Mouse (Mus musculus) neural tube, embryonic 14.5 days (tissue): Measurements from ENCODE around the gene Wdr37. TPM values are rescaled to one million over a fixed set of nuclear protein-coding genes. Genes with fewer than 3 reads are reported as not detected.

Experiments used
- ATAC-seq: fragments of 200-750 bp; cut with Nextera tagmentation; 2 replicates; pipeline ENCODE4 v1.8.0; 2017; ENCODE audit warnings: low read depth, mild to moderate bottlenecking, moderate TSS enrichment, moderate library complexity
- H3K27ac ChIP-seq: fragments of 300-500 bp; sonication (generic); 2 replicates; pipeline ENCODE4 v1.5.1; 2014; ENCODE audit warnings: low read depth, mild to moderate bottlenecking, control low read depth, low read length, moderate library complexity, mixed read lengths
- H3K27me3 ChIP-seq: fragments of 300-500 bp; sonication (generic); 2 replicates; pipeline ENCODE4 v1.6.1; 2014; ENCODE audit warnings: low read length; ENCODE audit not compliant: control insufficient read depth, insufficient read depth
- H3K36me3 ChIP-seq: fragments of 300-500 bp; sonication (generic); 2 replicates; pipeline ENCODE4 v1.6.1; 2014; ENCODE audit warnings: low read length, mixed read lengths; ENCODE audit not compliant: control insufficient read depth, insufficient read depth
- H3K4me1 ChIP-seq: fragments of 300-500 bp; sonication (generic); 2 replicates; pipeline ENCODE4 v1.6.1; 2014; ENCODE audit warnings: low read length; ENCODE audit not compliant: control insufficient read depth, insufficient read depth
- H3K4me2 ChIP-seq: fragments of 300-500 bp; sonication (generic); 2 replicates; pipeline ENCODE4 v1.6.1; 2014; ENCODE audit warnings: mild to moderate bottlenecking, low read depth, low read length, control low read depth
- H3K4me3 ChIP-seq: fragments of 300-500 bp; sonication (generic); 2 replicates; pipeline ENCODE4 v1.5.1; 2014; ENCODE audit warnings: low read depth, low read length, control low read depth, mixed read lengths
- H3K9ac ChIP-seq: fragments of 300-500 bp; sonication (generic); replicated peaks from 2 replicates; pipeline ENCODE4 v1.6.1; 2014; ENCODE audit warnings: low read depth, mild to moderate bottlenecking, control low read depth, low read length, mixed read lengths
- H3K9me3 ChIP-seq: fragments of 300-500 bp; sonication (generic); 2 replicates; pipeline ENCODE4 v1.6.1; 2016; ENCODE audit warnings: low read length; ENCODE audit not compliant: control insufficient read depth
- WGBS: fragments of 180-500 bp; shearing (Covaris S2); extraction: QIAGEN DNeasy Blood & Tissue Kit; methylation state at CpG from one replicate; pipeline ENCODE4 v1.1.7; 2014; 5-methylcytosine and 5-hydroxymethylcytosine counted together
- polyA plus RNA-seq: library from polyadenylated mRNA; unstranded; fragments of >200 nt; fragmentation: Nextera tagmentation; extraction: Ambion mirVana; gene quantifications from 2 replicates; pipeline ENCODE4 v1.2.1, GENCODE M21; 2014

The Wdr37 gene
- polyA plus RNA-seq, 1 experiment from 2014 or later, result 70.8 TPM

GRCm38 (mm10) chr13:8793217-8793616 is 78.5 kb downstream of the Wdr37 start:
- Histone ChIP-seq H3K4me1 (no peaks in the 10 kb centered on the region), H3K4me2 (no peak overlapping the region), H3K27ac (no peak overlapping the region), H3K4me3 (no peak overlapping the region), H3K36me3 (no peaks in the 10 kb centered on the region), H3K9ac (no peak overlapping the region), H3K27me3 (no peaks in the 10 kb centered on the region), H3K9me3 (no peaks in the 10 kb centered on the region)
- 0 out of 2 replicates have a peak, but pooled peaks have one; percentile 17 for ATAC-seq
- 75% methylated on average over 8 of the region's 8 CpGs for WGBS

GRCm38 (mm10) chr13:8785185-8785584 is 86.5 kb downstream of the Wdr37 start:
- WGBS, result 22% methylated on average over 9 of the region's 9 CpGs
- no peak overlapping the region for H3K27ac ChIP-seq
- H3K4me2 ChIP-seq, result no peak overlapping the region
- no peaks in the 10 kb centered on the region for H3K9me3 ChIP-seq
- H3K27me3 ChIP-seq, result no peaks in the 10 kb centered on the region
- H3K36me3 ChIP-seq, result no peaks in the 10 kb centered on the region
- no peak overlapping the region for H3K9ac ChIP-seq
- no peak overlapping the region for H3K4me3 ChIP-seq
- ATAC-seq, result peak; percentile 86; the same call in 1 of the 2 replicates
- H3K4me1 ChIP-seq, result 0 out of 2 replicates have a peak, but pooled peaks cover 2% of the 10 kb centered on the region

GRCm38 (mm10) chr13:8784308-8785061 is 87.2 kb downstream of the Wdr37 start:
- WGBS, result 84% methylated on average over 14 of the region's 14 CpGs
- H3K9me3 ChIP-seq, result no peaks in the 10 kb centered on the region
- H3K4me2 ChIP-seq, result no peak overlapping the region
- H3K4me1 ChIP-seq, result 0 out of 2 replicates have a peak, but pooled peaks cover 2% of the 10 kb centered on the region
- no peaks in the 10 kb centered on the region for H3K27me3 ChIP-seq
- no peak overlapping the region for H3K9ac ChIP-seq
- no peaks in the 10 kb centered on the region for H3K36me3 ChIP-seq
- H3K4me3 ChIP-seq, result no peak overlapping the region
- H3K27ac ChIP-seq, result no peak overlapping the region
- ATAC-seq, result no peak

GRCm38 (mm10) chr13:8783686-8784307 is 87.9 kb downstream of the Wdr37 start:
- Histone ChIP-seq H3K36me3 (no peaks in the 10 kb centered on the region), H3K4me2 (no peak overlapping the region), H3K9ac (no peak overlapping the region), H3K4me3 (no peak overlapping the region), H3K9me3 (no peaks in the 10 kb centered on the region), H3K27me3 (no peaks in the 10 kb centered on the region), H3K27ac (no peak overlapping the region), H3K4me1 (0 out of 2 replicates have a peak, but pooled peaks cover 2% of the 10 kb centered on the region)
- 84% methylated on average over 10 of the region's 10 CpGs for WGBS
- no peak for ATAC-seq

- Histone ChIP-seq H3K4me3 (no peak overlapping the region), H3K27ac (no peak overlapping the region), H3K36me3 (no peaks in the 10 kb centered on the region), H3K9me3 (no peaks in the 10 kb centered on the region), H3K9ac (no peak overlapping the region), H3K4me1 (0 out of 2 replicates have a peak, but pooled peaks cover 2% of the 10 kb centered on the region), H3K27me3 (no peaks in the 10 kb centered on the region), H3K4me2 (no peak overlapping the region)
- WGBS, result 55% methylated on average over 4 of the region's 4 CpGs
- no peak for ATAC-seq
Observed at GRCm38 (mm10) chr13:8782636-8783035, 89.1 kb downstream of the Wdr37 start.

GRCm38 (mm10) chr13:8780441-8780840 is 91.3 kb downstream of the Wdr37 start:
- 0 out of 2 replicates have a peak, but pooled peaks cover 2% of the 10 kb centered on the region for H3K4me1 ChIP-seq
- H3K9ac ChIP-seq, result no peak overlapping the region
- H3K4me3 ChIP-seq, result no peak overlapping the region
- H3K27me3 ChIP-seq, result no peaks in the 10 kb centered on the region
- no peaks in the 10 kb centered on the region for H3K9me3 ChIP-seq
- 57% methylated on average over 4 of the region's 4 CpGs for WGBS
- no peak overlapping the region for H3K4me2 ChIP-seq
- no peaks in the 10 kb centered on the region for H3K36me3 ChIP-seq
- H3K27ac ChIP-seq, result no peak overlapping the region
- ATAC-seq, result peak; percentile 58; the same call in 1 of the 2 replicates

GRCm38 (mm10) chr13:8770616-8771015 is 101.1 kb downstream of the Wdr37 start:
- Histone ChIP-seq H3K36me3 (no peaks in the 10 kb centered on the region), H3K9ac (no peak overlapping the region), H3K4me2 (no peak overlapping the region), H3K4me3 (no peak overlapping the region), H3K9me3 (no peaks in the 10 kb centered on the region), H3K4me1 (no peaks in the 10 kb centered on the region), H3K27ac (no peak overlapping the region), H3K27me3 (no peaks in the 10 kb centered on the region)
- ATAC-seq, result no peak
- WGBS, result 52% methylated on average over 4 of the region's 4 CpGs

- H3K4me3 ChIP-seq, result no peak overlapping the region
- no peaks in the 10 kb centered on the region for H3K4me1 ChIP-seq
- no peaks in the 10 kb centered on the region for H3K27me3 ChIP-seq
- WGBS, result 96% methylated on average over 7 of the region's 7 CpGs
- no peak overlapping the region for H3K27ac ChIP-seq
- no peak overlapping the region for H3K9ac ChIP-seq
- no peaks in the 10 kb centered on the region for H3K36me3 ChIP-seq
- no peak for ATAC-seq
- H3K4me2 ChIP-seq, result no peak overlapping the region
- no peaks in the 10 kb centered on the region for H3K9me3 ChIP-seq
Observed at GRCm38 (mm10) chr13:8769654-8770227, 102.0 kb downstream of the Wdr37 start.

GRCm38 (mm10) chr13:8760940-8761339 is 110.8 kb downstream of the Wdr37 start:
- Histone ChIP-seq H3K4me2 (no peak overlapping the region), H3K4me3 (no peak overlapping the region), H3K27me3 (no peaks in the 10 kb centered on the region), H3K27ac (no peak overlapping the region), H3K9ac (no peak overlapping the region), H3K4me1 (no peaks in the 10 kb centered on the region), H3K36me3 (no peaks in the 10 kb centered on the region), H3K9me3 (no peaks in the 10 kb centered on the region)
- 79% methylated on average over 8 of the region's 8 CpGs for WGBS
- no peak for ATAC-seq
